Mouse (Mus musculus): ENCODE results near the gene Sh3d19. TPM values are rescaled to one million over a fixed set of nuclear protein-coding genes. Genes with fewer than 3 reads are reported as not detected.

Gene Sh3d19
- total and polyA plus RNA-seq, 2 experiments from 2014 or later: 13.8 to 32.0 TPM

GRCm38 (mm10) chr3:86001271-86001670, 30.4 kb downstream of the Sh3d19 start:
- DNase-seq (ENCODE audit: low spot score) (no peak), ATAC-seq (ENCODE audit: low FRiP score) (no peak)
- WGBS: 92% methylated on average over 3 of the region's 3 CpGs
- no peaks in the 10 kb centered on the region for H3K4me1 ChIP-seq (ENCODE audit: insufficient read depth, low read length)
- H3K27me3 ChIP-seq (ENCODE audit: insufficient read depth, low read length): no peaks in the 10 kb centered on the region
- no peak overlapping the region for H3K27ac ChIP-seq (ENCODE audit: low read depth, low read length)
- H3K4me3 ChIP-seq (ENCODE audit: low read depth, low read length): no peak overlapping the region
- H3K9ac ChIP-seq (replicated peaks; ENCODE audit: low read length, poor library complexity, severe bottlenecking): no peak overlapping the region
- no peak overlapping the region for H3K4me2 ChIP-seq (ENCODE audit: low read depth, low read length, poor library complexity, severe bottlenecking)
- no peaks in the 10 kb centered on the region for H3K9me3 ChIP-seq (ENCODE audit: low read length)
- H3K36me3 ChIP-seq (ENCODE audit: insufficient read depth, low read length): no peaks in the 10 kb centered on the region
- TF ChIP-seq CTCF (IDR thresholded peaks at IDR 0.05): no peak

GRCm38 (mm10) chr3:86002423-86002822, 31.5 kb downstream of the Sh3d19 start, which contains the start of gene Prss48:
TSS of gene Prss48 (minus strand) at chr3:86002491.
- H3K27ac ChIP-seq (ENCODE audit: low read depth, low read length): no peak within 1 kb of the TSS
- no peak within 1 kb of the TSS for H3K4me2 ChIP-seq (ENCODE audit: low read depth, low read length, poor library complexity, severe bottlenecking)
- no peaks in the 10 kb centered on the region for H3K27me3 ChIP-seq (ENCODE audit: insufficient read depth, low read length)
- no peak within 1 kb of the TSS for H3K9ac ChIP-seq (replicated peaks; ENCODE audit: low read length, poor library complexity, severe bottlenecking)
- DNase-seq (ENCODE audit: low spot score): no peak
- no peaks in the 10 kb centered on the region for H3K4me1 ChIP-seq (ENCODE audit: insufficient read depth, low read length)
- H3K4me3 ChIP-seq (ENCODE audit: low read depth, low read length): no peak within 1 kb of the TSS
- peak; percentile 44 for TF ChIP-seq CTCF (IDR thresholded peaks at IDR 0.05)
- WGBS: 75% methylated on average over 17 of the region's 17 CpGs
- no peaks in the 10 kb centered on the region for H3K36me3 ChIP-seq (ENCODE audit: insufficient read depth, low read length)
- H3K9me3 ChIP-seq (ENCODE audit: low read length): no peaks in the 10 kb centered on the region
- no peak for ATAC-seq (ENCODE audit: low FRiP score)

GRCm38 (mm10) chr3:86002940-86003339, 32.0 kb downstream of the Sh3d19 start:
- no peak for DNase-seq (ENCODE audit: low spot score)
- Histone ChIP-seq H3K9ac (replicated peaks; ENCODE audit: low read length, poor library complexity, severe bottlenecking) (no peak overlapping the region), H3K27me3 (ENCODE audit: insufficient read depth, low read length) (no peaks in the 10 kb centered on the region), H3K36me3 (ENCODE audit: insufficient read depth, low read length) (no peaks in the 10 kb centered on the region), H3K9me3 (ENCODE audit: low read length) (no peaks in the 10 kb centered on the region), H3K4me2 (ENCODE audit: low read depth, low read length, poor library complexity, severe bottlenecking) (no peak overlapping the region), H3K4me3 (ENCODE audit: low read depth, low read length) (no peak overlapping the region), H3K4me1 (ENCODE audit: insufficient read depth, low read length) (no peaks in the 10 kb centered on the region), H3K27ac (ENCODE audit: low read depth, low read length) (no peak overlapping the region)
- ATAC-seq (ENCODE audit: low FRiP score): no peak
- TF ChIP-seq CTCF (IDR thresholded peaks at IDR 0.05): no peak
- WGBS: 81% methylated on average over 5 of the region's 5 CpGs

- TF ChIP-seq CTCF (IDR thresholded peaks at IDR 0.05): no peak
- no peak overlapping the region for H3K4me3 ChIP-seq (ENCODE audit: low read depth, low read length)
- no peaks in the 10 kb centered on the region for H3K27me3 ChIP-seq (ENCODE audit: insufficient read depth, low read length)
- 86% methylated on average over 10 of the region's 10 CpGs for WGBS
- DNase-seq (ENCODE audit: low spot score) (no peak), ATAC-seq (ENCODE audit: low FRiP score) (no peak)
- no peaks in the 10 kb centered on the region for H3K36me3 ChIP-seq (ENCODE audit: insufficient read depth, low read length)
- no peak overlapping the region for H3K4me2 ChIP-seq (ENCODE audit: low read depth, low read length, poor library complexity, severe bottlenecking)
- no peaks in the 10 kb centered on the region for H3K9me3 ChIP-seq (ENCODE audit: low read length)
- no peaks in the 10 kb centered on the region for H3K4me1 ChIP-seq (ENCODE audit: insufficient read depth, low read length)
- no peak overlapping the region for H3K9ac ChIP-seq (replicated peaks; ENCODE audit: low read length, poor library complexity, severe bottlenecking)
- no peak overlapping the region for H3K27ac ChIP-seq (ENCODE audit: low read depth, low read length)
Observed at GRCm38 (mm10) chr3:86004751-86005150, 33.8 kb downstream of the Sh3d19 start.

- TF ChIP-seq CTCF (IDR thresholded peaks at IDR 0.05): no peak
- Histone ChIP-seq H3K27me3 (ENCODE audit: insufficient read depth, low read length) (no peaks in the 10 kb centered on the region), H3K36me3 (ENCODE audit: insufficient read depth, low read length) (no peaks in the 10 kb centered on the region), H3K4me3 (ENCODE audit: low read depth, low read length) (no peak overlapping the region), H3K4me1 (ENCODE audit: insufficient read depth, low read length) (no peaks in the 10 kb centered on the region), H3K9ac (replicated peaks; ENCODE audit: low read length, poor library complexity, severe bottlenecking) (no peak overlapping the region), H3K4me2 (ENCODE audit: low read depth, low read length, poor library complexity, severe bottlenecking) (no peak overlapping the region), H3K9me3 (ENCODE audit: low read length) (no peaks in the 10 kb centered on the region), H3K27ac (ENCODE audit: low read depth, low read length) (no peak overlapping the region)
- WGBS: 68% methylated on average over 3 of the region's 3 CpGs
- no peak for ATAC-seq (ENCODE audit: low FRiP score)
- no peak for DNase-seq (ENCODE audit: low spot score)
Observed at GRCm38 (mm10) chr3:86010618-86011017, 39.7 kb downstream of the Sh3d19 start.

GRCm38 (mm10) chr3:86011373-86011772, 40.5 kb downstream of the Sh3d19 start:
- no peaks in the 10 kb centered on the region for H3K9me3 ChIP-seq (ENCODE audit: low read length)
- no peaks in the 10 kb centered on the region for H3K36me3 ChIP-seq (ENCODE audit: insufficient read depth, low read length)
- no peak overlapping the region for H3K4me3 ChIP-seq (ENCODE audit: low read depth, low read length)
- DNase-seq (ENCODE audit: low spot score) (no peak), ATAC-seq (ENCODE audit: low FRiP score) (no peak)
- no peak overlapping the region for H3K27ac ChIP-seq (ENCODE audit: low read depth, low read length)
- WGBS: 88% methylated on average over 6 of the region's 6 CpGs
- no peak overlapping the region for H3K9ac ChIP-seq (replicated peaks; ENCODE audit: low read length, poor library complexity, severe bottlenecking)
- no peaks in the 10 kb centered on the region for H3K4me1 ChIP-seq (ENCODE audit: insufficient read depth, low read length)
- no peaks in the 10 kb centered on the region for H3K27me3 ChIP-seq (ENCODE audit: insufficient read depth, low read length)
- TF ChIP-seq CTCF (IDR thresholded peaks at IDR 0.05): no peak
- no peak overlapping the region for H3K4me2 ChIP-seq (ENCODE audit: low read depth, low read length, poor library complexity, severe bottlenecking)
